Mouse (Mus musculus): ENCODE data around the gene Rfng.
"Not testable (repeated sequence)": the region's sequence is repeated elsewhere in the genome, so short reads cannot be mapped to it uniquely, and the experiment has no call there.

Rfng gene

GRCm38 (mm10) chr11:120773463-120774190, 10.4 kb downstream of the Rfng start:
- no peak for DNase-seq (ENCODE audit: low read depth)

GRCm38 (mm10) chr11:120772749-120773148, 11.3 kb downstream of the Rfng start:
- DNase-seq (ENCODE audit: low read depth), result no peak

- DNase-seq (ENCODE audit: low read depth), result no peak
These were observed 15.8 kb downstream of the Rfng start for GRCm38 (mm10) chr11:120768206-120768605.

GRCm38 (mm10) chr11:120767023-120767422, 17.0 kb downstream of the Rfng start:
- DNase-seq (ENCODE audit: low read depth), result not testable (repeated sequence)

GRCm38 (mm10) chr11:120763121-120763999, 20.6 kb downstream of the Rfng start:
- not testable (repeated sequence) for DNase-seq (ENCODE audit: low read depth)

- not testable (repeated sequence) for DNase-seq (ENCODE audit: low read depth)
These were observed 21.4 kb downstream of the Rfng start, which contains the start of gene Hmga1b for GRCm38 (mm10) chr11:120762672-120763041. Hmga1b (plus strand) TSS chr11:120762794.

GRCm38 (mm10) chr11:120761811-120762671, 22.0 kb downstream of the Rfng start:
- DNase-seq (ENCODE audit: low read depth), result no peak

GRCm38 (mm10) chr11:120760236-120760635, 23.8 kb downstream of the Rfng start:
- no peak for DNase-seq (ENCODE audit: low read depth)

- DNase-seq (ENCODE audit: low read depth), result no peak
These were observed 32.4 kb downstream of the Rfng start for GRCm38 (mm10) chr11:120751606-120752005.

GRCm38 (mm10) chr11:120749430-120749829, 34.6 kb downstream of the Rfng start:
- DNase-seq (ENCODE audit: low read depth), result no peak

- DNase-seq (ENCODE audit: low read depth), result no peak
These were observed 36.0 kb downstream of the Rfng start for GRCm38 (mm10) chr11:120747974-120748373.

- no peak for DNase-seq (ENCODE audit: low read depth)
These were observed 39.8 kb downstream of the Rfng start for GRCm38 (mm10) chr11:120744121-120744701.

GRCm38 (mm10) chr11:120740981-120741380, 43.0 kb downstream of the Rfng start:
- no peak for DNase-seq (ENCODE audit: low read depth)

- DNase-seq (ENCODE audit: low read depth), result no peak
These were observed 47.6 kb downstream of the Rfng start for GRCm38 (mm10) chr11:120736424-120736823.

- DNase-seq (ENCODE audit: low read depth), result no peak
These were observed 50.5 kb downstream of the Rfng start for GRCm38 (mm10) chr11:120733521-120733920.

- peak; percentile 87 for DNase-seq (ENCODE audit: low read depth)
These were observed 51.9 kb downstream of the Rfng start, which contains the start of gene Cbr2 for GRCm38 (mm10) chr11:120731858-120732680. Cbr2 (minus strand) TSS chr11:120732114.

- no peak for DNase-seq (ENCODE audit: low read depth)
These were observed 52.6 kb downstream of the Rfng start for GRCm38 (mm10) chr11:120731395-120731794.

Measured in fibroblast of lung, adult 2 months (primary cell).